Mouse (Mus musculus): ENCODE results near the gene Pkp4. TPM values are rescaled to one million over a fixed set of nuclear protein-coding genes. Genes with fewer than 3 reads are reported as not detected.

Gene Pkp4
- total and polyA plus RNA-seq, 3 experiments = not detected

GRCm38 (mm10) chr2:59244273-59245097, 83.8 kb downstream of the Pkp4 start:
- Histone ChIP-seq H3K79me2 (ENCODE audit: control insufficient read depth, insufficient read depth, low read length, poor library complexity) (no peaks in the 10 kb centered on the region), H3K36me3 (ENCODE audit: control insufficient read depth in 1 of 2, insufficient read depth in 2 of 2, low read length in 2 of 2) (no peaks in the 10 kb centered on the region), H3K27me3 (ENCODE audit: control insufficient read depth in 1 of 2, insufficient read depth in 2 of 2, low read length in 2 of 2) (no peaks in the 10 kb centered on the region), H3K27ac (ENCODE audit: control insufficient read depth, low read depth, low read length) (no peak overlapping the region), H3K4me1 (ENCODE audit: control insufficient read depth in 1 of 2, insufficient read depth in 2 of 2, low read length in 2 of 2) (no peaks in the 10 kb centered on the region), H3K9ac (ENCODE audit: control insufficient read depth, low read depth, low read length, poor library complexity, severe bottlenecking) (no peak overlapping the region), H3K9me3 (replicated peaks; ENCODE audit: insufficient read depth, low read length) (no peaks in the 10 kb centered on the region), H3K4me3 (ENCODE audit: control insufficient read depth in 1 of 2, insufficient read depth in 1 of 2, low read depth in 2 of 2, low read length in 2 of 2) (no peak overlapping the region)
- no peak for DNase-seq (ENCODE audit: low read depth, low spot score)
- TF ChIP-seq CHD2 (IDR thresholded peaks at IDR 0.05; ENCODE audit: low read length) (no peak), KAT2A (conservative IDR thresholded peaks at IDR 0.05; ENCODE audit: low read depth, low read length) (no peak), TCF12 (IDR thresholded peaks at IDR 0.05; ENCODE audit: low read depth, low read length) (no peak)

- no peak overlapping the region for H3K27ac ChIP-seq (ENCODE audit: control insufficient read depth, low read depth, low read length)
- TF ChIP-seq RCOR1 (IDR thresholded peaks at IDR 0.05; ENCODE audit: low read depth, low read length) (no peak), KAT2A (conservative IDR thresholded peaks at IDR 0.05; ENCODE audit: low read depth, low read length) (no peak), JUND (IDR thresholded peaks at IDR 0.05; ENCODE audit: low read depth, low read length) (no peak), CHD2 (IDR thresholded peaks at IDR 0.05; ENCODE audit: low read length) (no peak), E2F4 (IDR thresholded peaks at IDR 0.05; ENCODE audit: borderline replicate concordance, low read depth, low read length) (no peak), RAD21 (IDR thresholded peaks at IDR 0.05; ENCODE audit: low read depth, low read length) (no peak), POLR2AphosphoS5 (IDR thresholded peaks at IDR 0.05; ENCODE audit: borderline replicate concordance, low read depth, low read length) (no peak), ZC3H11A (IDR thresholded peaks at IDR 0.05; ENCODE audit: low read depth, low read length) (no peak), EP300 (IDR thresholded peaks at IDR 0.05; ENCODE audit: low read depth in 1 of 2, low read length in 2 of 2) (no peak)
- no peak overlapping the region for H3K4me3 ChIP-seq (ENCODE audit: control insufficient read depth in 1 of 2, insufficient read depth in 1 of 2, low read depth in 2 of 2, low read length in 2 of 2)
- H3K9ac ChIP-seq (ENCODE audit: control insufficient read depth, low read depth, low read length, poor library complexity, severe bottlenecking) = no peak overlapping the region
- no peak for DNase-seq (ENCODE audit: low read depth, low spot score)
- no peaks in the 10 kb centered on the region for H3K9me3 ChIP-seq (replicated peaks; ENCODE audit: insufficient read depth, low read length)
- H3K4me1 ChIP-seq (ENCODE audit: control insufficient read depth in 1 of 2, insufficient read depth in 2 of 2, low read length in 2 of 2) = no peaks in the 10 kb centered on the region
- no peaks in the 10 kb centered on the region for H3K36me3 ChIP-seq (ENCODE audit: control insufficient read depth in 1 of 2, insufficient read depth in 2 of 2, low read length in 2 of 2)
- H3K79me2 ChIP-seq (ENCODE audit: control insufficient read depth, insufficient read depth, low read length, poor library complexity) = no peaks in the 10 kb centered on the region
- H3K27me3 ChIP-seq (ENCODE audit: control insufficient read depth in 1 of 2, insufficient read depth in 2 of 2, low read length in 2 of 2) = no peaks in the 10 kb centered on the region
These were observed 84.4 kb downstream of the Pkp4 start for GRCm38 (mm10) chr2:59245098-59245388.

- TF ChIP-seq MEF2A (IDR thresholded peaks at IDR 0.05; ENCODE audit: extremely low read depth, insufficient replicate concordance, low read depth, low read length, poor library complexity, severe bottlenecking) (no peak), RAD21 (IDR thresholded peaks at IDR 0.05; ENCODE audit: low read depth, low read length) (no peak), E2F4 (IDR thresholded peaks at IDR 0.05; ENCODE audit: borderline replicate concordance, low read depth, low read length) (no peak), NELFE (IDR thresholded peaks at IDR 0.05; ENCODE audit: low read depth, low read length) (no peak), TAL1 (IDR thresholded peaks at IDR 0.05; ENCODE audit: low read length) (no peak), MAZ (IDR thresholded peaks at IDR 0.05; ENCODE audit: low read depth, low read length) (no peak), ZC3H11A (IDR thresholded peaks at IDR 0.05; ENCODE audit: low read depth, low read length) (no peak), MYB (IDR thresholded peaks at IDR 0.05; ENCODE audit: low read depth, low read length) (no peak), SMC3 (IDR thresholded peaks at IDR 0.05; ENCODE audit: low read depth, low read length) (no peak), POLR2AphosphoS2 (IDR thresholded peaks at IDR 0.05; ENCODE audit: low read length) (no peak), ELF1 (IDR thresholded peaks at IDR 0.05; ENCODE audit: low read depth, low read length) (no peak)
- Histone ChIP-seq H3K9me3 (replicated peaks; ENCODE audit: insufficient read depth, low read length) (no peaks in the 10 kb centered on the region), H3K4me3 (ENCODE audit: control insufficient read depth in 1 of 2, insufficient read depth in 1 of 2, low read depth in 2 of 2, low read length in 2 of 2) (no peak overlapping the region)
These were observed 88.2 kb downstream of the Pkp4 start for GRCm38 (mm10) chr2:59248806-59249205.

More at GRCm38 (mm10) chr2:59248806-59249205, 88.2 kb downstream of the Pkp4 start:
- Histone ChIP-seq H3K79me2 (ENCODE audit: control insufficient read depth, insufficient read depth, low read length, poor library complexity) (no peaks in the 10 kb centered on the region), H3K27me3 (ENCODE audit: control insufficient read depth in 1 of 2, insufficient read depth in 2 of 2, low read length in 2 of 2) (no peaks in the 10 kb centered on the region), H3K9ac (ENCODE audit: control insufficient read depth, low read depth, low read length, poor library complexity, severe bottlenecking) (no peak overlapping the region), H3K4me1 (ENCODE audit: control insufficient read depth in 1 of 2, insufficient read depth in 2 of 2, low read length in 2 of 2) (no peaks in the 10 kb centered on the region), H3K36me3 (ENCODE audit: control insufficient read depth in 1 of 2, insufficient read depth in 2 of 2, low read length in 2 of 2) (no peaks in the 10 kb centered on the region), H3K27ac (ENCODE audit: control insufficient read depth, low read depth, low read length) (no peak overlapping the region)
- DNase-seq (ENCODE audit: low read depth, low spot score) = no peak
